ENCODE assay signal across 19 mouse cellular contexts in the genomic region with DNA sequence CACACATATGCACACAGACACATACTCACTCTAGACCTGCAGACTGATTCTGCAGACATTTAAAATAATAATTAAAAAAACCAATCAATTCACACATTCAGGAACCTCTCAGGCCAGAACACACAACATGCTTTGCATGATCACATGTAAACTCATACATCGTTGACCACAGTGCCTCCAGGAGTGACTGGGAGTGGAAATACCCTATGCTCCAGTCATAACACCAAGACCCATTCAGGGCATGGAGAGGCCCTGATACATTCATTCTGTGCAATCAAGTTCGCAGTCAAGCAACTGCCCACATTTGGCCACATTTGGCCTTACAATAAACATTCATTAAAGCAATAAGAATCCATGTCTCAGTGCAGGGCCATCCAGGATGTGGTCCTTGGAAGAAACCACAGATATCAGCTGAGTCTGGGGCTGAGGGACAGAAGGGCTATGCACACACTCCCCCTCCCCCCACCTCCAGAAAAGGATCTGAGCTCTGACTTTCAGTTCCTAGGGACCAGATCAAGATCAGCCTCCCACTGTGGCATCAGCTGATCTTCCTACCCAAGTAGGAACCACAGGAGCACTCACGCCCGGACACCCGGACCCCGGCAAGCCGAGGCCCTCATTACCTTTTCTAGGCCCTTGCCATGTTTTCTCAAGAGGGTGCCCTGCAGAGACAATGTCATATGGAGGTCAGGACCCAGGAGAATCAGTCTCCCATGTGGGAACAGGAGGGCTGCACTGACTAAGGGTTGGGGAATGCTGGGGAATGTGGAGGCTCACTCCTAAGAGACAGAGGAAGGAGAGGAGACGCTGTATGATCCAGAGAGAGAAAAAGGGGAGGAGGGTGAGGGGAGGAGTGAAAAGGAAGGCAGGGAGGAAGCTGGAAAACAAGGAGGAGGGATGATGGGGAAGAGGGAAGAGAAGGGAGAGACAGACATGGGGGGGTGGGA. TPM values are rescaled to one million over a fixed set of nuclear protein-coding genes. Genes with fewer than 3 reads are reported as not detected.
DNase-seq lines count a peak whose midpoint lies in the region; TF ChIP-seq lines count a peak whose summit lies in the region.
"Had no signal": no experiment of that assay in that cellular context is flagged by ENCODE, and none has a peak within 500 bp of the region (broad histone marks: within the 10 kb centered on the region; RNA-seq: fewer than 3 reads in every experiment).

No protein-coding gene starts in this region.

- peak; percentile 59 for DNase-seq in layer of hippocampus, adult 11-12 months (ENCODE audit: low spot score)
- no peak for DNase-seq in layer of hippocampus, adult 8-10 months (ENCODE audit: low spot score in 2 of 2)
- peak; percentile 53 for DNase-seq in 3134 (ENCODE audit: extremely low read depth, insufficient read length, low spot score)
- DNase-seq in cerebellum, postnatal 36 days = no peak
- no peak for DNase-seq in cerebellum, adult 11-12 months
- DNase-seq: adrenal gland, adult 8-10 months; B cell, adult 2 months; cerebellum, adult 2 months; forebrain, postnatal 0 days; gastrocnemius, postnatal 14 days; heart, adult 2 months; heart, postnatal 14 days had no signal

- H3K79me2 ChIP-seq in C2C12 (ENCODE audit: control insufficient read depth, insufficient read depth) = no peaks in the 10 kb centered on the region

- no peaks in the 10 kb centered on the region for H3K27me3 ChIP-seq in C2C12 (ENCODE audit: control insufficient read depth, insufficient read depth, insufficient read length)
- H3K27me3 ChIP-seq: hindbrain, embryonic 15.5 days had no signal

- H3K4me1 ChIP-seq in embryonic fibroblast, embryonic 13.5 days (ENCODE audit: control insufficient read depth, insufficient read depth, low read length) = peaks cover 4% of the 10 kb centered on the region

- peak overlapping the region; percentile 72 for H3K27ac ChIP-seq in embryonic fibroblast, embryonic 13.5 days (ENCODE audit: insufficient read depth, low read length)
- H3K27ac ChIP-seq: embryonic facial prominence, embryonic 12.5 days; forebrain, embryonic 12.5 days; heart, adult 2 months; heart, embryonic 15.5 days; hindbrain, embryonic 15.5 days had no signal

- H3K79me3 ChIP-seq in C2C12 (ENCODE audit: low read depth) = no peaks in the 10 kb centered on the region

- H3ac ChIP-seq in C2C12 (ENCODE audit: control insufficient read depth, insufficient read length, low read depth) = no peak overlapping the region

- TF ChIP-seq CTCF in C2C12 (IDR thresholded peaks at IDR 0.05; ENCODE audit: control insufficient read depth, insufficient read depth, insufficient read length) = no peak
- no peak for TF ChIP-seq CTCF in embryonic fibroblast, embryonic 13.5 days (IDR thresholded peaks at IDR 0.05; ENCODE audit: borderline replicate concordance, insufficient read depth, low read length)

- no peaks in the 10 kb centered on the region for H3K36me3 ChIP-seq in C2C12 (ENCODE audit: control insufficient read depth, insufficient read depth)
- H3K36me3 ChIP-seq: embryonic facial prominence, embryonic 12.5 days; heart, embryonic 15.5 days had no signal

- no peak overlapping the region for H3K4me3 ChIP-seq in C2C12 (ENCODE audit: insufficient read depth, poor library complexity, severe bottlenecking)
- no peak overlapping the region for H3K4me3 ChIP-seq in embryonic fibroblast, embryonic 13.5 days (ENCODE audit: insufficient read depth, low read length)
- H3K4me3 ChIP-seq: embryonic facial prominence, embryonic 12.5 days; forebrain, embryonic 12.5 days; heart, adult 2 months; heart, embryonic 15.5 days; hindbrain, embryonic 15.5 days had no signal

- no peak for TF ChIP-seq POLR2A in embryonic fibroblast, embryonic 13.5 days (IDR thresholded peaks at IDR 0.05; ENCODE audit: low read depth, low read length)

TF ChIP-seq in C2C12, 6 proteins besides CTCF, POLR2A, EP300 and RAD21:
- TF ChIP-seq FOSL1 (IDR thresholded peaks at IDR 0.05; ENCODE audit: insufficient read depth, low read length, poor library complexity, severe bottlenecking) = no peak
- peak; percentile 33 for TF ChIP-seq MYOD1 (IDR thresholded peaks at IDR 0.05; ENCODE audit: control insufficient read depth, insufficient read length, low read depth)
TF ChIP-seq in C2C12: peak in this region for 1.

RNA-seq across cellular contexts. Expression of a gene that starts 26.6 kb away (rescaled TPM):
- 10 to 100 TPM; 53.2 to 59.7 (median 53.8) TPM for total RNA-seq in layer of hippocampus, adult 8-10 months (2022)
- polyA plus RNA-seq in C2C12 (2012; fragmentation: generic; extraction: Trizol) = 72.3 TPM
- polyA plus RNA-seq in embryonic fibroblast, embryonic 13.5 days (2011; ENCODE audit: insufficient read length, low read depth, missing spikeins) = 147 and 163 TPM in 2 replicates

RNA-seq across cellular contexts. Expression of a gene that starts 34.1 kb away (rescaled TPM):
- total RNA-seq in layer of hippocampus, adult 8-10 months (2022) = 100 to 1,000 TPM; 219 to 265 (median 239) TPM
- 1.5 TPM for polyA plus RNA-seq in C2C12 (2012; fragmentation: generic; extraction: Trizol)
- 1.9 and 2.6 TPM in 2 replicates for polyA plus RNA-seq in embryonic fibroblast, embryonic 13.5 days (2011; ENCODE audit: insufficient read length, low read depth, missing spikeins)
- total RNA-seq: gastrocnemius, adult 18-20 months had no signal

RNA-seq across cellular contexts. Expression of a gene that starts 38.7 kb away (rescaled TPM):
- total RNA-seq in layer of hippocampus, adult 8-10 months (2022) = 10 to 100 TPM in 1 of 4 experiments, 1 to 10 TPM in 3; 4.6 to 10.5 (median 7.9) TPM
- polyA plus RNA-seq in C2C12 (2012; fragmentation: generic; extraction: Trizol) = 1.2 TPM
- polyA plus RNA-seq in embryonic fibroblast, embryonic 13.5 days (2011; ENCODE audit: insufficient read length, low read depth, missing spikeins) = 5.0 and 6.1 TPM in 2 replicates

RNA-seq across cellular contexts. Expression of a gene that starts 40.0 kb away (rescaled TPM):
- 1 to 10 TPM; 2.0 to 4.6 (median 3.5) TPM for total RNA-seq in layer of hippocampus, adult 8-10 months (2022)
- polyA plus RNA-seq in C2C12 (2012; fragmentation: generic; extraction: Trizol) = 2.4 TPM
- 1.8 and 3.0 TPM in 2 replicates for polyA plus RNA-seq in embryonic fibroblast, embryonic 13.5 days (2011; ENCODE audit: insufficient read length, low read depth, missing spikeins)

RNA-seq across cellular contexts. Expression of a gene that starts 45.4 kb away (rescaled TPM):
- 10 to 100 TPM; 29.1 to 38.5 (median 33.6) TPM for total RNA-seq in layer of hippocampus, adult 8-10 months (2022)
- polyA plus RNA-seq in C2C12 (2012; fragmentation: generic; extraction: Trizol) = 231 TPM
- 86.0 and 99.4 TPM in 2 replicates for polyA plus RNA-seq in embryonic fibroblast, embryonic 13.5 days (2011; ENCODE audit: insufficient read length, low read depth, missing spikeins)

Comparison
In these comparisons a context has a peak if more than half of its experiments do, and no peak if none do; other contexts are left out.
1. DNase-seq: peak in layer of hippocampus, adult 11-12 months (single experiment) and 3134 (single experiment); none in layer of hippocampus, adult 8-10 months (0 of 2), cerebellum, postnatal 36 days (0 of 2) and cerebellum, adult 11-12 months (single experiment).